Mouse (Mus musculus) MEL (cell line): ENCODE measurements around the gene Slc4a1. TPM values are rescaled to one million over a fixed set of nuclear protein-coding genes. Genes with fewer than 3 reads are reported as not detected.

ENCODE experiments used
- DNase-seq: peaks from one replicate; pipeline ENCODE4 v3.0.0; 2011; ENCODE audit warnings: low read depth, low spot score
- H3K27ac ChIP-seq: 2 replicates; pipeline ENCODE4 v1.5.1; 2012; ENCODE audit warnings: low read depth, mild to moderate bottlenecking, control low read depth, low read length, moderate library complexity; ENCODE audit not compliant: control insufficient read depth
- H3K27me3 ChIP-seq, 2 experiments: fragments of 150-350 bp in 1 of 2; sonication (generic) in 1 of 2; 2 replicates each; pipeline ENCODE4 v1.6.1; 2012; ENCODE audit warnings: low read length in 2 of 2, mild to moderate bottlenecking in 2 of 2, improper control_type of control experiment in 1 of 2, moderate library complexity in 1 of 2; ENCODE audit not compliant: insufficient read depth in 2 of 2, control insufficient read depth in 1 of 2
- H3K36me3 ChIP-seq, 2 experiments: 2 replicates each; pipeline ENCODE4 v1.6.1; 2012 to 2014; ENCODE audit warnings: low read length in 2 of 2, improper control_type of control experiment in 1 of 2, inconsistent platforms in 1 of 2, mild to moderate bottlenecking in 1 of 2; ENCODE audit not compliant: insufficient read depth in 2 of 2, control insufficient read depth in 1 of 2
- H3K4me1 ChIP-seq, 2 experiments: fragments of 150-350 bp in 1 of 2; sonication (generic) in 1 of 2; 2 replicates each; pipeline ENCODE4 v1.6.1; 2012; ENCODE audit warnings: low read length in 2 of 2, improper control_type of control experiment in 1 of 2, mild to moderate bottlenecking in 1 of 2; ENCODE audit not compliant: insufficient read depth in 2 of 2, control insufficient read depth in 1 of 2
- H3K4me3 ChIP-seq, 2 experiments: fragments of 150-350 bp in 1 of 2; sonication (generic) in 1 of 2; 2 replicates each; pipeline ENCODE4 v1.5.1; 2012; ENCODE audit warnings: low read depth in 2 of 2, low read length in 2 of 2, mild to moderate bottlenecking in 2 of 2, moderate library complexity in 2 of 2, control low read depth in 1 of 2, improper control_type of control experiment in 1 of 2; ENCODE audit not compliant: control insufficient read depth in 1 of 2, insufficient read depth in 1 of 2
- H3K79me2 ChIP-seq: 2 replicates; pipeline ENCODE4 v1.6.1; 2012; ENCODE audit warnings: mild to moderate bottlenecking, low read length, moderate library complexity; ENCODE audit not compliant: control insufficient read depth, poor library complexity, insufficient read depth
- H3K9ac ChIP-seq: 2 replicates; pipeline ENCODE4 v1.6.1; 2012; ENCODE audit warnings: low read depth, mild to moderate bottlenecking, control low read depth, low read length, moderate library complexity; ENCODE audit not compliant: control insufficient read depth, poor library complexity, severe bottlenecking
- H3K9me3 ChIP-seq: fragments of 150-350 bp; sonication (generic); replicated peaks from 2 replicates; pipeline ENCODE4 v1.6.1; 2012; ENCODE audit warnings: mild to moderate bottlenecking, low read length, improper control_type of control experiment, moderate library complexity; ENCODE audit not compliant: insufficient read depth
- BHLHE40 ChIP-seq: IDR thresholded peaks from 2 replicates; pipeline ENCODE4 v1.6.1; 2012; ENCODE audit warnings: low read depth, mild to moderate bottlenecking, inconsistent platforms, low read length, improper control_type of control experiment, borderline replicate concordance
- CHD1 ChIP-seq: IDR thresholded peaks from 2 replicates; pipeline ENCODE4 v1.6.1; 2012; ENCODE audit warnings: low read depth, mild to moderate bottlenecking, inconsistent platforms, low read length, improper control_type of control experiment
- CHD2 ChIP-seq: IDR thresholded peaks from 2 replicates; pipeline ENCODE4 v1.6.1; 2011; ENCODE audit warnings: low read length, improper control_type of control experiment
- CTCF ChIP-seq, 3 experiments: IDR thresholded peaks in 2 of 3; conservative IDR thresholded peaks in 1 of 3; 2 replicates each; pipeline ENCODE4 v1.5.1; 2011 to 2012; ENCODE audit warnings: low read length in 3 of 3, low read depth in 2 of 3, mild to moderate bottlenecking in 2 of 3, improper control_type of control experiment in 1 of 3, inconsistent platforms in 1 of 3, mixed read lengths in 1 of 3, moderate library complexity in 1 of 3; ENCODE audit not compliant: control insufficient read depth in 1 of 3, insufficient read depth in 1 of 3, poor library complexity in 1 of 3, severe bottlenecking in 1 of 3
- ELF1 ChIP-seq: IDR thresholded peaks from 2 replicates; pipeline ENCODE4 v1.6.1; 2014; ENCODE audit warnings: low read depth, mild to moderate bottlenecking, inconsistent platforms, low read length, improper control_type of control experiment, moderate library complexity
- EP300 ChIP-seq, 2 experiments: IDR thresholded peaks; 2 replicates each; pipeline ENCODE4 v1.6.1; 2011; ENCODE audit warnings: improper control_type of control experiment in 2 of 2, low read length in 2 of 2, low read depth in 1 of 2, mild to moderate bottlenecking in 1 of 2
- JUND ChIP-seq: IDR thresholded peaks from 2 replicates; pipeline ENCODE4 v1.6.1; 2011; ENCODE audit warnings: low read depth, mild to moderate bottlenecking, improper control_type of control experiment, low read length
- KAT2A ChIP-seq: conservative IDR thresholded peaks from 2 replicates; pipeline ENCODE4 v1.6.1; 2012; ENCODE audit warnings: low read depth, low read length, improper control_type of control experiment, inconsistent platforms
- MAFK ChIP-seq: IDR thresholded peaks from 2 replicates; pipeline ENCODE4 v1.6.1; 2011; ENCODE audit warnings: low read depth, mild to moderate bottlenecking, low read length, improper control_type of control experiment, borderline replicate concordance
- MEF2A ChIP-seq: IDR thresholded peaks from 2 replicates; pipeline ENCODE4 v1.6.1; 2014; ENCODE audit warnings: low read depth, mild to moderate bottlenecking, inconsistent platforms, low read length, improper control_type of control experiment; ENCODE audit not compliant: poor library complexity, insufficient replicate concordance, severe bottlenecking; ENCODE audit errors: extremely low read depth
- MXI1 ChIP-seq: IDR thresholded peaks from 2 replicates; pipeline ENCODE4 v1.6.1; 2011; ENCODE audit warnings: mild to moderate bottlenecking, low read depth, low read length, improper control_type of control experiment
- MYC ChIP-seq: IDR thresholded peaks from 2 replicates; pipeline ENCODE4 v1.6.1; 2011; ENCODE audit warnings: low read depth, mild to moderate bottlenecking, low read length, improper control_type of control experiment, moderate library complexity
- NELFE ChIP-seq: IDR thresholded peaks from 2 replicates; pipeline ENCODE4 v1.6.1; 2011; ENCODE audit warnings: low read depth, low read length, improper control_type of control experiment
- POLR2AphosphoS2 ChIP-seq: IDR thresholded peaks from 2 replicates; pipeline ENCODE4 v1.6.1; 2011; ENCODE audit warnings: low read length, improper control_type of control experiment
- RAD21 ChIP-seq: IDR thresholded peaks from 2 replicates; pipeline ENCODE4 v1.6.1; 2011; ENCODE audit warnings: mild to moderate bottlenecking, low read depth, low read length, improper control_type of control experiment
- SIN3A ChIP-seq: IDR thresholded peaks from 2 replicates; pipeline ENCODE4 v1.6.1; 2012; ENCODE audit warnings: low read length, improper control_type of control experiment, inconsistent platforms
- SMC3 ChIP-seq: IDR thresholded peaks from 2 replicates; pipeline ENCODE4 v1.6.1; 2011; ENCODE audit warnings: low read depth, low read length, improper control_type of control experiment
- TBP ChIP-seq: IDR thresholded peaks from 2 replicates; pipeline ENCODE4 v1.8.0; 2011; ENCODE audit warnings: low read depth, low read length, improper control_type of control experiment
- TCF12 ChIP-seq: IDR thresholded peaks from 2 replicates; pipeline ENCODE4 v1.6.1; 2014; ENCODE audit warnings: low read depth, mild to moderate bottlenecking, inconsistent platforms, low read length, improper control_type of control experiment, moderate library complexity
- UBTF ChIP-seq: IDR thresholded peaks from 2 replicates; pipeline ENCODE4 v1.6.1; 2012; ENCODE audit warnings: low read depth, mild to moderate bottlenecking, inconsistent platforms, low read length, improper control_type of control experiment, moderate library complexity, borderline replicate concordance; ENCODE audit not compliant: insufficient read depth
- USF1 ChIP-seq: IDR thresholded peaks from 2 replicates; pipeline ENCODE4 v1.6.1; 2014; ENCODE audit warnings: low read depth, mild to moderate bottlenecking, inconsistent platforms, low read length, improper control_type of control experiment, moderate library complexity
- ZC3H11A ChIP-seq: IDR thresholded peaks from 2 replicates; pipeline ENCODE4 v1.6.1; 2012; ENCODE audit warnings: low read depth, mild to moderate bottlenecking, inconsistent platforms, low read length, improper control_type of control experiment
- ZKSCAN1 ChIP-seq: IDR thresholded peaks from 2 replicates; pipeline ENCODE4 v1.6.1; 2012; ENCODE audit warnings: low read depth, mild to moderate bottlenecking, inconsistent platforms, low read length, improper control_type of control experiment, moderate library complexity
- ZNF384 ChIP-seq: IDR thresholded peaks from 2 replicates; pipeline ENCODE4 v1.6.1; 2012; ENCODE audit warnings: low read depth, mild to moderate bottlenecking, inconsistent platforms, low read length, improper control_type of control experiment
- polyA plus RNA-seq, 2 experiments: library from polyadenylated mRNA; stranded (reverse) in 1 of 2; unstranded in 1 of 2; fragments of >175 nt in 1 of 2; fragments of >200 nt in 1 of 2; gene quantifications; 2 replicates each; pipeline versions ENCODE4 v1.2.1 to v1.2.4; 2012; ENCODE audit warnings: low replicate concordance in 2 of 2, low read depth in 1 of 2; ENCODE audit not compliant: insufficient read length in 2 of 2, insufficient read depth in 1 of 2, missing spikeins in 1 of 2
- total RNA-seq: library from RNA; depleted of rRNA; stranded (reverse); fragments of 300-350 nt; gene quantifications from 2 replicates; pipeline ENCODE4 v1.2.3, GENCODE M21; 2012

The Slc4a1 gene
- total and polyA plus RNA-seq, 3 experiments: 0.23 to 0.35 TPM; not detected in 1

DNA sequence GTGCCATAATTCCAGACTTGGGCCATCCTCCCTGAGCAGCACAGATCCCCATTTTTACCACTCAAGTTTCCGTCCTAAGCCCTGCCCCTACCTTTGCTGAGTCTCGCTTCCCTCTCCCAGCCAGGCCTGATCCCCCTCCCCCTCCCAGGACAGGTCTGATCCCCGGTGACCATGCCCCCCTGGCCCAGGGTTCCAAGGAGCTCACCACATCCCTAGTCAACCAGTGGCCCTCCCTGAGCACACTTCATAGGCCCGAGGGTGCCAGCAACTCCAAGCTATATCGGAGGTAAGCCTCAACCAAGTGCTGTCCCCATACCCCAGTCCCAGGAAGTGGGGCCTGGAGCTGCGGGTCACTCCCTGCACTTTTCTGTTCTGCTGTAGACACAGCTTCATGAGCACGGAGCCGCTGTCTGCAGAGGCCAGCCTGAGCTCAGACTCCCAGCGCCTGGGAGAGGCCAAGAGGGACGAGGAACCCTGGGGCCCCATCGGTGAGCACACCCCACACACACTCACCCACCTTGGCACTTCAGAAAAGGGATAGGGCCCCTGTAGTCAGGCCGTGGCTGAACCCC is 34.6 kb upstream of the Slc4a1 start:
- no peak for DNase-seq
- Histone ChIP-seq H3K36me3 (no peaks in the 10 kb centered on the region), H3K4me3 (no peak overlapping the region), H3K4me1 (no peaks in the 10 kb centered on the region), H3K9me3 (no peaks in the 10 kb centered on the region), H3K27me3 (no peaks in the 10 kb centered on the region), H3K79me2 (no peaks in the 10 kb centered on the region), H3K9ac (no peak overlapping the region), H3K27ac (no peak overlapping the region)
- no peak for TF ChIP-seq EP300 (IDR thresholded peaks at IDR 0.05; ENCODE audit: low read depth in 1 of 2, low read length in 2 of 2)
- no peak for TF ChIP-seq CHD1
- TF ChIP-seq ZNF384: no peak
- no peak for TF ChIP-seq SMC3
- no peak for TF ChIP-seq USF1
- no peak for TF ChIP-seq CTCF (IDR thresholded peaks at IDR 0.05 in 2 of 3, conservative IDR thresholded peaks at IDR 0.05 in 1 of 3; ENCODE audit: control insufficient read depth in 1 of 3, insufficient read depth in 1 of 3, low read depth in 2 of 3, low read length in 3 of 3, poor library complexity in 1 of 3, severe bottlenecking in 1 of 3)
- TF ChIP-seq KAT2A: no peak
- no peak for TF ChIP-seq ELF1
- no peak for TF ChIP-seq TBP
- TF ChIP-seq UBTF: no peak
- no peak for TF ChIP-seq RAD21
- no peak for TF ChIP-seq ZKSCAN1

DNA sequence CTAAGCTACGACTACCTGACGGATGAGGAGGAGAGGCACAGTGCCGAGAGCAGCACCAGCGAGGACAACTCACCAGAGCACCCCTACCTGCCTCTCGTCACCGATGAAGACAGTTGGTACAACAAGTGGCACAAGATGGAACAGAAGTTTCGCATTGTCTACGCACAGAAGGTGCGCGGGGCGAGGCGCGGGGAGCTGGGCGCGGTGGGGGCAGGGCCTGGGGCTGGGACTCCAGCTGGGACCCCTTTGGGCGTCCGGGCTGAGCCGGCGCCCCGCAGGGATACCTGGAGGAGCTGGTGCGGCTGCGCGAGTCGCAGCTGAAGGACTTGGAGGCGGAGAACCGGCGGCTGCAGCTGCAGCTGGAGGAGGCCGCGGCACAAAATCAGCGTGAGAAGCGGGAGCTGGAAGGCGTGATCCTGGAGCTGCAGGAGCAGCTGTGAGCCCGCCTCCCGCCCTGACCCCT is 33.6 kb upstream of the Slc4a1 start:
- no peaks in the 10 kb centered on the region for H3K79me2 ChIP-seq
- H3K9ac ChIP-seq: no peak overlapping the region
- H3K27me3 ChIP-seq: no peaks in the 10 kb centered on the region
- no peaks in the 10 kb centered on the region for H3K36me3 ChIP-seq
- H3K9me3 ChIP-seq: no peaks in the 10 kb centered on the region
- DNase-seq: no peak
- TF ChIP-seq ZNF384: no peak
- no peak for TF ChIP-seq SIN3A
- no peak for TF ChIP-seq MYC
- no peak for TF ChIP-seq POLR2AphosphoS2
- TF ChIP-seq EP300 (IDR thresholded peaks at IDR 0.05; ENCODE audit: low read depth in 1 of 2, low read length in 2 of 2): no peak
- TF ChIP-seq UBTF: no peak
- TF ChIP-seq MEF2A: no peak
- no peak for TF ChIP-seq CHD2
- TF ChIP-seq ELF1: no peak
- TF ChIP-seq ZC3H11A: no peak
- TF ChIP-seq BHLHE40: no peak
- TF ChIP-seq MAFK: no peak
- no peak for TF ChIP-seq MXI1
- no peak for TF ChIP-seq TCF12
- no peak for TF ChIP-seq NELFE
- no peak for TF ChIP-seq SMC3
- no peak for TF ChIP-seq CTCF (IDR thresholded peaks at IDR 0.05 in 2 of 3, conservative IDR thresholded peaks at IDR 0.05 in 1 of 3; ENCODE audit: control insufficient read depth in 1 of 3, insufficient read depth in 1 of 3, low read depth in 2 of 3, low read length in 3 of 3, poor library complexity in 1 of 3, severe bottlenecking in 1 of 3)
- TF ChIP-seq JUND: no peak
- no peak overlapping the region for H3K4me3 ChIP-seq
- no peak overlapping the region for H3K27ac ChIP-seq
- H3K4me1 ChIP-seq: no peaks in the 10 kb centered on the region
